Mouse (Mus musculus) layer of hippocampus, adult 18-20 months (tissue): ENCODE results near the gene Xpr1. TPM values are rescaled to one million over a fixed set of nuclear protein-coding genes. Genes with fewer than 3 reads are reported as not detected.
"Not testable (repeated sequence)": the region's sequence is repeated elsewhere in the genome, so short reads cannot be mapped to it uniquely, and the experiment has no call there.

Experiments
- DNase-seq, 2 experiments: peaks; one replicate each; pipeline ENCODE4 v3.0.0; 2022; ENCODE audit warnings: low spot score in 2 of 2
- total RNA-seq, 2 experiments: library from RNA; stranded (reverse); gene quantifications; 2 replicates each; pipeline ENCODE4 v1.2.3; 2021

Xpr1 gene
- total RNA-seq, 2 experiments from 2014 or later = 83.2 to 86.2 TPM

DNA sequence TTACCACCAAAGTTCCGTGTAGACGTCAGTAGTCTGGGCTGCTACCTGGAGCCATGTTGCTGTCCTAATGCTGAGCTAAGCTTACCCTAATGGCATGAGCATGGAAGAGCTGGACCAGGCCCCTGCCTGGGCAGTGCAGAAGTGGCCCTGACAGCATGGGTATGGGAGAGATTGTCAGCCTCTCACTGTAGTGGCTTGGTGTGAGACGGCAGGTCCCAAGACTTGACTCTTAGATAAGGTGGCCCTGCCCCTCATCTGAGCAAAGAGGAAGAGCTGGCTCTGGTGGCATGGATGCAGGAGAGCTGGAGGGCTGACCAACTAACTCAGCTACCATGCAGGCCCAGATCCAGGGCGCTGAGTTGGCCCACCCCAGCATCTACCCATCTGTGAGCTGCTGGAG, 79.9 kb downstream of the Xpr1 start:
- DNase-seq = no peak

- DNase-seq = no peak
Observed at GRCm38 (mm10) chr1:155335963-155336362, 81.3 kb downstream of the Xpr1 start.

GRCm38 (mm10) chr1:155322183-155322582, 95.0 kb downstream of the Xpr1 start:
- no peak for DNase-seq

DNA sequence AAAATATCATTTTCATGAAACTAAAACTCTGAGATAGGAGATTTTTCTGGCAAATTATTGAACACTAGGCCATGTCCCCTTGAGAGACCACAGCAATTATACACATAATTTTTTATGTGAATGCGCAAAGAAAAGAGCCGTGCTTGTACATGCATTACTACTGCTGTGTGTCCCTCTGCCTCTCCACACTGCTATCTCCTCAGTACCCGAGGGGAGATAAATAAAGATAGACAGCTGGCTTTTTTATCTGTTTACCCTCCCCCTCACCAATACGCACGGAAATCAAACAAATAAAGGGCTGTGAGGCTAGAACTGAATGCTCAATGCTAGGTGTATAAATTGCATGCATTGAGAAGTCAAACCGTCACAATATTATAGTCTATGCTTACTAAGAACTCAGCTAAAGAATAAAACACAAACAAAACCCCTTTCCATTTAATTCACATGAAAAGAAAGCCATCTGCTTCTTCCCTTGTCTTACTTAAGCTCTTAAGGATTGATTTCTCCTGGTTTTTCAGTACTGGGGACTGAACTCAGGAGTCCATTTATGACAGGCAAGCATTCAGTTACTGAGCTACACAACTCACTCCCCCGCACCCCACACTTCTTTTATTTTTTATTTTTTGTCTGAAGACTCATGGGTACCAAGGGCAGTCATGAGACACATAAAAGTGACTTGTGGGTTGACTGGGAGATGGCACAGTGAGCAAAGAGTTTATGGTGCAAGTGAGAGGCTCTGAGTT, 97.0 kb downstream of the Xpr1 start:
- no peak for DNase-seq

- no peak for DNase-seq
Observed at GRCm38 (mm10) chr1:155319513-155319912, 97.7 kb downstream of the Xpr1 start.

- DNase-seq = no peak
Observed at GRCm38 (mm10) chr1:155311672-155312071, 105.5 kb downstream of the Xpr1 start.

GRCm38 (mm10) chr1:155306879-155307278, 110.3 kb downstream of the Xpr1 start:
- peak in 1 of 2 experiments; percentile 61 for DNase-seq

DNA sequence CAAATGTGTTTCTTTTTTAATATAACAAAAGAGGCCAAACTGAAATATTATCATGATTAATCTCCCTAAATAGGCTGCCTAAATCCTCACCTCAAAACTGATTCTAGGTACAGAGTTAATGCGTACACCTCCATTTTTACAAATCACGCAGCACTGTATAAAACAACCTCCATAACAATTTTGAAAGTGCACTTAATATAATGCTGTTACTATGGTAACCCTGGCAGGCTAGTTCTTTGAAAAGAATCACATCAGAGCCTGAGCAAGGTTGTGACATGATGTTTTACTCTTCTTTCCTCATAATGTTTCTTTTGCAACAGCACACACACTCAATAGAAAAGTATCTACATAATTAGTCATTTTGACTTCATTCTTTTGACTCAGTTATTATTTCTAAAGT, 113.8 kb downstream of the Xpr1 start:
- no peak for DNase-seq

GRCm38 (mm10) chr1:155297615-155298014, 119.6 kb downstream of the Xpr1 start:
- no peak for DNase-seq

DNA sequence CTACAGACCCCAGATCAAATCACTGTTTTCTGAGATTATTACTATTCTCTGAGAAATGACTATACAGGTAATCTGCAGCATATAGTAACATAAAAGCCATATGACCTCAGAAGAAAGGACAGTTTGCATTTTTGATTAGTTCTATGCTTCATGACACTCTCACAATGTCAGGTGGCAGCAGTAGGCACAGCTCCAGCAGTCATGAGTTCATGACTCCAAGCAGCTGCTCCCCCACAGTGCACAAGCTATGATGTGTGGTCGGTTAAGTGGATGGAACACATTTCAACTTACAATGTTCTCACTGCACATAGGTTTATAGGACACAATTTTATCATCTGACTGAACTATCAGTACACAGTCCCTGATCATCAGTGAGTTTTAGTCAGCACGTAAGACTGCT, 120.0 kb downstream of the Xpr1 start:
- no peak for DNase-seq

- DNase-seq = peak in 1 of 2 experiments; percentile 84
Observed at GRCm38 (mm10) chr1:155293446-155293845, 123.8 kb downstream of the Xpr1 start.

GRCm38 (mm10) chr1:155289411-155289810, 127.8 kb downstream of the Xpr1 start:
- DNase-seq = no peak

DNA sequence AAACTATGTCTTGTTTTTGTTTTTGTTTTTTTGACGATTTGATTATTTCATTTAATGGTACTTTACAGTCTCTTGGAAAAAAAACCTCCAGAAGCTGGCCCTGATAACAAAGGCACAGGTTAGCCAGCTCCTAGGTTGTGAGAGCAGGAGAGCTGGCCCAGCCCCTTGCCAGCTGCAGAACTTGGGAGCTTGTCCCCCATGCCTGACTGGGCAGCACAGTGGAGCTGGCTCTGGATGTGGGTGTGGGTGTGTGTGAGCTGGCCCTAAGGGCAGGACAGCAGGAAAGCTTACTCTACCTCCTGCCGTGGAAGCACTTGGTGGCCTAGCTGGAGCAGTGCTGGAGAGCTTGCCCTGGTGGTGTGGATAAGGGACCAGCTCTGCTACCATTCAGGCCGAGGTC, 129.2 kb downstream of the Xpr1 start:
- DNase-seq = no peak

GRCm38 (mm10) chr1:155283808-155284207, 133.4 kb downstream of the Xpr1 start:
- no peak for DNase-seq

GRCm38 (mm10) chr1:155281003-155281793, 136.0 kb downstream of the Xpr1 start:
- peak; percentile 70 to 89 for DNase-seq

- DNase-seq = no peak
Observed at GRCm38 (mm10) chr1:155280306-155280705, 136.9 kb downstream of the Xpr1 start.

DNA sequence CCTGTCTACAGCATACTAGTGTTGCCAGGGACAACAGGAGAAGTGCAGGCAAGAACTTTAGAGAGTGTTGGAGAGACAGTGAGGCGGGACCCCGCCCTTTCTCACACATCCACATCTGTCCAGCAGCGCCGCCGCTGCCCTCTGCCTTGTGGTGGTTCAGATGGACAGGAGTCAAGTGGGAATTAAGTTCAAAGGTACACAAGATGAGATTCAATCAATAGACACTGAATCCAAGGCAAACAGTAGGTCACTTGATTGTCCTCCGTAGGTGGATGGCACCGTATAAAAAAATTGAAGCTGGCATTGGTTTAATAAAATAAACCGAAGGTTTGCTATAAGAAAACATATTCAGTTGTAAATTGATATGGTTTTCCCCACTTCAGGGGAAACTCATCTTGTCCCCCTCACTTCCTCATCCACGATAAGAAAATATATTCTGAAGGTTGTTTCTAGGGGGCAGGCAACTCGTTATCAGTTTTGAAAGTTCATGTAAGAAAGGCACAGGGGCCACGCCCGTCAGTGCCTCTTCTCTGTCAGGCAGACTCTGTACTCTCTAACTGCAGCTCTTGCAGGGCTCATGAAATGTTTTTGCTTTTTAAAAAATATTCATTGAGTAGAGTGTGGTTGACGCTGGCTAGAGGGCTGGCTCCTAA, 140.7 kb downstream of the Xpr1 start:
- DNase-seq = no peak

DNA sequence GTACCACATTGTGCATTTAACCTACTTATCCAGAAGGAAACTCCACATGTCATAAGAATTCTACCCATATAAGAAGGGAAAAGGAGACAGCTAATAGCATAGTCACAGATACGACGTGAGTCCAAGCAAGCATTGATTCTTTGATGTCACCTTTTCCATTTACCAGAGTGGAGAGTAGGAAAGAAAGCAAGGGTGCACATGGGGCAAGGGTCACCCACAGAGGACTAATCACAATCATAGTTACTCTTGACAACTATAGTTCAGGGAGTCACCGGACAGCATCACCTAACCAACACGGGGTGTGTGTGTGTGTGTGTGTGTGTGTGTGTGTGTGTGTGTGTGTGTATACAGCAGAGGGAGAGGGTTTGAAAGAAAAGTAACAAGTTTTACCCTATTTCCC, 141.4 kb downstream of the Xpr1 start:
- DNase-seq = no peak

GRCm38 (mm10) chr1:155274976-155275375, 142.2 kb downstream of the Xpr1 start:
- DNase-seq = peak in 1 of 2 experiments; percentile 39

DNA sequence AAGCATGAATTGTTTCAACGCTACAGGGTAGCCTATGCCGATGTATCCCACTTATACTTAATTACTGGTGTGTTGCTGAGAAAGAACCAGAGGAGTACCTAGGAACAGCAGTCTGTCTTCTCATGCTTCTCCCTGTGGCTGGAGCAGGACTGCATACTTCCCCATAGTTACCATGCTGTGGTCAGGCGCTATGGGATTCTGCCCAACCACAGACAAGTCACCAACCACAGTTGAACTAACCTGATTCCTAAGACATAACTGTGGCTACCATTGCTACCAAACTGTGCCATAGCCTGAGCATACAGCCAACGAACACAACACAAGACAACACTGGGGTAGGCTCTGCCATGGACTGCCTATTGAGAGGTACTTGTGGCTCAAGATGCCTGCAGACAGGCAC, 144.3 kb downstream of the Xpr1 start:
- no peak for DNase-seq

GRCm38 (mm10) chr1:155262496-155262895, 154.7 kb downstream of the Xpr1 start:
- DNase-seq = not testable (repeated sequence)

DNA sequence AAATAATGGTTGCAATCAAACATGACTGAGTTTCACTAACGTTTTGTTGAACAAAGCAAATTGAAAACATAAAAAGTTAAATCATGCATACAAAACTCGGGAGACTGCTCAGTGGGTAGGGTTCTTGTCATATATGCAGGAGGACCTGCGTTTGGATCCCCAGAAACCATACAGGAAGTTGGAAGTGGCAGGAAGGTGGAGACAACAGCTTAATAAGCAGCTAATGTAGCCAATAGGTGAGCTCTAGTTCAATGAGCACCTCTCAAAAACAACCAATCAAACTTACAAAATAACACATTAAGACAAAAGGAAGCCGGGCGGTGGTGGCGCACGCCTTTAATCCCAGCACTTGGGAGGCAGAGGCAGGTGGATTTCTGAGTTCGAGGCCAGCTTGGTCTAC, 162.9 kb downstream of the Xpr1 start:
- no peak for DNase-seq
